Mouse (Mus musculus): ENCODE data around the gene Slc36a3. TPM values are rescaled to one million over a fixed set of nuclear protein-coding genes. Genes with fewer than 3 reads are reported as not detected.

Gene Slc36a3
- polyA plus RNA-seq, 1 experiment from 2014 or later, result not detected

- Histone ChIP-seq H3K4me2 (ENCODE audit: low read depth, low read length) (no peak overlapping the region), H3K27ac (ENCODE audit: low read length) (no peak overlapping the region), H3K4me3 (ENCODE audit: low read depth, low read length) (no peak overlapping the region), H3K36me3 (ENCODE audit: control insufficient read depth, insufficient read depth) (no peaks in the 10 kb centered on the region), H3K4me1 (ENCODE audit: control insufficient read depth, low read depth, low read length) (no peaks in the 10 kb centered on the region; the same call in 1 of the 2 replicates), H3K9me3 (replicated peaks; ENCODE audit: control insufficient read depth, low read length) (no peaks in the 10 kb centered on the region), H3K9ac (ENCODE audit: low read depth, low read length) (no peak overlapping the region), H3K27me3 (ENCODE audit: control insufficient read depth, insufficient read depth, low read depth, low read length) (no peaks in the 10 kb centered on the region)
- no peak for ATAC-seq (ENCODE audit: low read depth)
- 70% methylated on average over 7 of the region's 7 CpGs for WGBS (ENCODE audit: insufficient replicate concordance)
Measured at GRCm38 (mm10) chr11:55109521-55110300, 41.8 kb downstream of the Slc36a3 start.

- no peak for ATAC-seq (ENCODE audit: low read depth)
- WGBS (ENCODE audit: insufficient replicate concordance), result 40% methylated on average over 1 of the region's 1 CpGs
- no peaks in the 10 kb centered on the region for H3K36me3 ChIP-seq (ENCODE audit: control insufficient read depth, insufficient read depth)
- H3K27me3 ChIP-seq (ENCODE audit: control insufficient read depth, insufficient read depth, low read depth, low read length), result no peaks in the 10 kb centered on the region
- H3K27ac ChIP-seq (ENCODE audit: low read length), result no peak overlapping the region
- H3K9me3 ChIP-seq (replicated peaks; ENCODE audit: control insufficient read depth, low read length), result no peaks in the 10 kb centered on the region
- no peak overlapping the region for H3K9ac ChIP-seq (ENCODE audit: low read depth, low read length)
- H3K4me3 ChIP-seq (ENCODE audit: low read depth, low read length), result no peak overlapping the region
- peaks cover 2% of the 10 kb centered on the region; the same call in 1 of the 2 replicates for H3K4me1 ChIP-seq (ENCODE audit: control insufficient read depth, low read depth, low read length)
- no peak overlapping the region for H3K4me2 ChIP-seq (ENCODE audit: low read depth, low read length)
Measured at GRCm38 (mm10) chr11:55106636-55107035, 44.9 kb downstream of the Slc36a3 start.

- Histone ChIP-seq H3K27me3 (ENCODE audit: control insufficient read depth, insufficient read depth, low read depth, low read length) (no peaks in the 10 kb centered on the region), H3K9me3 (replicated peaks; ENCODE audit: control insufficient read depth, low read length) (no peaks in the 10 kb centered on the region), H3K4me3 (ENCODE audit: low read depth, low read length) (no peak overlapping the region), H3K36me3 (ENCODE audit: control insufficient read depth, insufficient read depth) (no peaks in the 10 kb centered on the region), H3K27ac (ENCODE audit: low read length) (no peak overlapping the region), H3K9ac (ENCODE audit: low read depth, low read length) (no peak overlapping the region), H3K4me2 (ENCODE audit: low read depth, low read length) (no peak overlapping the region), H3K4me1 (ENCODE audit: control insufficient read depth, low read depth, low read length) (peaks cover 2% of the 10 kb centered on the region; the same call in 1 of the 2 replicates)
- 34% methylated on average over 4 of the region's 4 CpGs for WGBS (ENCODE audit: insufficient replicate concordance)
- ATAC-seq (ENCODE audit: low read depth), result peak; percentile 47; the same call in 1 of the 2 replicates
Measured at GRCm38 (mm10) chr11:55105389-55105788, 46.1 kb downstream of the Slc36a3 start.

- Histone ChIP-seq H3K4me3 (ENCODE audit: low read depth, low read length) (no peak overlapping the region), H3K27ac (ENCODE audit: low read length) (no peak overlapping the region), H3K4me2 (ENCODE audit: low read depth, low read length) (no peak overlapping the region), H3K9ac (ENCODE audit: low read depth, low read length) (no peak overlapping the region), H3K36me3 (ENCODE audit: control insufficient read depth, insufficient read depth) (no peaks in the 10 kb centered on the region), H3K4me1 (ENCODE audit: control insufficient read depth, low read depth, low read length) (peaks cover 9% of the 10 kb centered on the region), H3K27me3 (ENCODE audit: control insufficient read depth, insufficient read depth, low read depth, low read length) (no peaks in the 10 kb centered on the region), H3K9me3 (replicated peaks; ENCODE audit: control insufficient read depth, low read length) (no peaks in the 10 kb centered on the region)
- WGBS (ENCODE audit: insufficient replicate concordance), result 66% methylated on average over 3 of the region's 3 CpGs
- no peak for ATAC-seq (ENCODE audit: low read depth)
Measured at GRCm38 (mm10) chr11:55103229-55103628, 48.3 kb downstream of the Slc36a3 start.

GRCm38 (mm10) chr11:55102015-55102414, 49.5 kb downstream of the Slc36a3 start:
- 60% methylated on average over 3 of the region's 3 CpGs for WGBS (ENCODE audit: insufficient replicate concordance)

GRCm38 (mm10) chr11:55099868-55100267, 51.6 kb downstream of the Slc36a3 start:
- Histone ChIP-seq H3K9me3 (replicated peaks; ENCODE audit: control insufficient read depth, low read length) (no peaks in the 10 kb centered on the region), H3K4me3 (ENCODE audit: low read depth, low read length) (no peak overlapping the region), H3K27me3 (ENCODE audit: control insufficient read depth, insufficient read depth, low read depth, low read length) (no peaks in the 10 kb centered on the region), H3K4me1 (ENCODE audit: control insufficient read depth, low read depth, low read length) (peaks cover 20% of the 10 kb centered on the region), H3K4me2 (ENCODE audit: low read depth, low read length) (no peak overlapping the region), H3K27ac (ENCODE audit: low read length) (no peak overlapping the region), H3K36me3 (ENCODE audit: control insufficient read depth, insufficient read depth) (no peaks in the 10 kb centered on the region), H3K9ac (ENCODE audit: low read depth, low read length) (no peak overlapping the region)
- no peak for ATAC-seq (ENCODE audit: low read depth)
- 19% methylated on average over 4 of the region's 4 CpGs for WGBS (ENCODE audit: insufficient replicate concordance)

More at GRCm38 (mm10) chr11:55102015-55102414, 49.5 kb downstream of the Slc36a3 start:
- Histone ChIP-seq H3K36me3 (ENCODE audit: control insufficient read depth, insufficient read depth) (no peaks in the 10 kb centered on the region), H3K4me1 (ENCODE audit: control insufficient read depth, low read depth, low read length) (peaks cover 16% of the 10 kb centered on the region), H3K4me2 (ENCODE audit: low read depth, low read length) (no peak overlapping the region), H3K27me3 (ENCODE audit: control insufficient read depth, insufficient read depth, low read depth, low read length) (no peaks in the 10 kb centered on the region), H3K9ac (ENCODE audit: low read depth, low read length) (no peak overlapping the region), H3K27ac (ENCODE audit: low read length) (no peak overlapping the region), H3K4me3 (ENCODE audit: low read depth, low read length) (no peak overlapping the region), H3K9me3 (replicated peaks; ENCODE audit: control insufficient read depth, low read length) (no peaks in the 10 kb centered on the region)
- ATAC-seq (ENCODE audit: low read depth), result no peak

GRCm38 (mm10) chr11:55099019-55099771, 52.3 kb downstream of the Slc36a3 start:
- Histone ChIP-seq H3K27ac (ENCODE audit: low read length) (no peak overlapping the region), H3K4me1 (ENCODE audit: control insufficient read depth, low read depth, low read length) (peaks cover 20% of the 10 kb centered on the region), H3K36me3 (ENCODE audit: control insufficient read depth, insufficient read depth) (no peaks in the 10 kb centered on the region), H3K4me2 (ENCODE audit: low read depth, low read length) (peak overlapping the region; percentile 73), H3K4me3 (ENCODE audit: low read depth, low read length) (no peak overlapping the region), H3K27me3 (ENCODE audit: control insufficient read depth, insufficient read depth, low read depth, low read length) (no peaks in the 10 kb centered on the region), H3K9ac (ENCODE audit: low read depth, low read length) (no peak overlapping the region), H3K9me3 (replicated peaks; ENCODE audit: control insufficient read depth, low read length) (no peaks in the 10 kb centered on the region)
- WGBS (ENCODE audit: insufficient replicate concordance), result 66% methylated on average over 8 of the region's 8 CpGs
- ATAC-seq (ENCODE audit: low read depth), result no peak

GRCm38 (mm10) chr11:55098189-55098915, 53.2 kb downstream of the Slc36a3 start:
- no peaks in the 10 kb centered on the region for H3K9me3 ChIP-seq (replicated peaks; ENCODE audit: control insufficient read depth, low read length)
- WGBS (ENCODE audit: insufficient replicate concordance), result 14% methylated on average over 24 of the region's 24 CpGs

More at GRCm38 (mm10) chr11:55098189-55098915, 53.2 kb downstream of the Slc36a3 start:
- ATAC-seq (ENCODE audit: low read depth), result peak; percentile 9
- Histone ChIP-seq H3K4me2 (ENCODE audit: low read depth, low read length) (peak overlapping the region; percentile 73), H3K27me3 (ENCODE audit: control insufficient read depth, insufficient read depth, low read depth, low read length) (no peaks in the 10 kb centered on the region), H3K36me3 (ENCODE audit: control insufficient read depth, insufficient read depth) (no peaks in the 10 kb centered on the region), H3K4me1 (ENCODE audit: control insufficient read depth, low read depth, low read length) (peaks cover 18% of the 10 kb centered on the region), H3K4me3 (ENCODE audit: low read depth, low read length) (peak overlapping the region; percentile 66), H3K9ac (ENCODE audit: low read depth, low read length) (peak overlapping the region; percentile 59), H3K27ac (ENCODE audit: low read length) (peak overlapping the region; percentile 50)
